Mouse (Mus musculus): ENCODE measurements around the gene Gcgr.

- TF ChIP-seq CTCF (IDR thresholded peaks at IDR 0.05; ENCODE audit: control insufficient read depth, insufficient read depth, insufficient read length): no peak
- TF ChIP-seq MAX (IDR thresholded peaks at IDR 0.05): no peak
- no peak for TF ChIP-seq MYOG (IDR thresholded peaks at IDR 0.05; ENCODE audit: control insufficient read depth, extremely low read depth, insufficient read length)
- TF ChIP-seq MYOD1 (IDR thresholded peaks at IDR 0.05; ENCODE audit: control insufficient read depth, insufficient read length, low read depth): no peak
- no peak for TF ChIP-seq FOSL1 (IDR thresholded peaks at IDR 0.05; ENCODE audit: insufficient read depth, low read length, poor library complexity, severe bottlenecking)
- TF ChIP-seq CEBPB (IDR thresholded peaks at IDR 0.05; ENCODE audit: low read depth): no peak
Measured at GRCm38 (mm10) chr11:120534093-120534492, 3.6 kb downstream of the Gcgr start.
